Comparison of ENCODE assay signal across 12 mouse cellular contexts in the genomic region with DNA sequence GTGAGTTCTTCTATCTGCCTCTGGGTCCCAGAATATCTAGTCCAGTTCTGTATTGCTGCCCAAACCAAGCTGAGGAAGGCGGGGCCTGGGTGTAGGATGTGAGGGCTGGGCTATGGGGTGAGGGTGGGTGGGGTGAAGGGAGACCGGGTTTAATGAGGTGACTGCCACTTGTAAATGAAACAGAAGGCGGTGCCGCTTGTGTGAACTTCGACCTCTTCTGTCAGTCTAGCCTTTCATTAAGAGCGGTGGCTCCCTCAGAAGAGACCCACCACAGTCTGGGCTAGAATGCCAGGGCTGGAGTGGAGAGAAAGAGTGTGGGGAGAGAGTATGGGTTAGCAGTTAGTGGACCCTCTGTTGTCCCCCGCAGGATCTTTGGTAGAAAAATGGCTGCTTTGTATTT. TPM values are rescaled to one million over a fixed set of nuclear protein-coding genes. Genes with fewer than 3 reads are reported as not detected.
DNase-seq lines count a peak whose midpoint lies in the region; ATAC-seq and TF ChIP-seq lines count a peak whose summit lies in the region.
"Had no signal": no experiment of that assay in that cellular context is flagged by ENCODE, and none has a peak within 500 bp of the region (broad histone marks: within the 10 kb centered on the region; RNA-seq: fewer than 3 reads in every experiment).

No protein-coding gene starts in this region.

- peaks cover 6% of the 10 kb centered on the region; the same call in 1 of the 2 replicates for H3K4me1 ChIP-seq in forebrain, embryonic 12.5 days
- no peaks in the 10 kb centered on the region for H3K4me1 ChIP-seq in forebrain, postnatal 0 days (ENCODE audit: insufficient read depth)
- H3K4me1 ChIP-seq in midbrain, embryonic 11.5 days (ENCODE audit: control insufficient read depth, insufficient read depth, low read length) = no peaks in the 10 kb centered on the region; the same call in 1 of the 2 replicates
- H3K4me1 ChIP-seq in midbrain, embryonic 13.5 days (replicated peaks) = no peaks in the 10 kb centered on the region
- peaks cover 52% of the 10 kb centered on the region for H3K4me1 ChIP-seq in limb, embryonic 10.5 days
- H3K4me1 ChIP-seq in lung, postnatal 0 days (ENCODE audit: insufficient read depth, low read depth, low read length) = no peaks in the 10 kb centered on the region

- TF ChIP-seq EP300 in lung, postnatal 0 days (IDR thresholded peaks at IDR 0.05) = no peak

- WGBS in forebrain, embryonic 12.5 days = 17% methylated on average over 7 of the region's 7 CpGs
- WGBS in forebrain, postnatal 0 days = 23% methylated on average over 7 of the region's 7 CpGs
- WGBS in midbrain, embryonic 11.5 days = 13% methylated on average over 7 of the region's 7 CpGs
- WGBS in midbrain, embryonic 13.5 days = 18% methylated on average over 7 of the region's 7 CpGs
- WGBS in limb, embryonic 10.5 days = 13% methylated on average over 7 of the region's 7 CpGs
- WGBS in lung, postnatal 0 days = 38% methylated on average over 7 of the region's 7 CpGs

- H3K36me3 ChIP-seq in forebrain, embryonic 12.5 days (replicated peaks) = no peaks in the 10 kb centered on the region
- no peaks in the 10 kb centered on the region for H3K36me3 ChIP-seq in forebrain, postnatal 0 days (ENCODE audit: insufficient read depth)
- no peaks in the 10 kb centered on the region for H3K36me3 ChIP-seq in midbrain, embryonic 11.5 days (ENCODE audit: control insufficient read depth, insufficient read depth, low read length)
- no peaks in the 10 kb centered on the region for H3K36me3 ChIP-seq in midbrain, embryonic 13.5 days
- no peaks in the 10 kb centered on the region for H3K36me3 ChIP-seq in limb, embryonic 10.5 days
- no peaks in the 10 kb centered on the region for H3K36me3 ChIP-seq in lung, postnatal 0 days (ENCODE audit: insufficient read depth, low read length)
- H3K36me3 ChIP-seq: liver, embryonic 15.5 days had no signal

- no peak for TF ChIP-seq CTCF in forebrain, postnatal 0 days (IDR thresholded peaks at IDR 0.05; ENCODE audit: low read depth)
- TF ChIP-seq CTCF in lung, postnatal 0 days (IDR thresholded peaks at IDR 0.05) = no peak

- DNase-seq in forebrain, postnatal 0 days = no peak
- no peak for DNase-seq in midbrain, embryonic 11.5 days (ENCODE audit: low spot score, missing footprints)
- peak; percentile 57 for DNase-seq in limb, embryonic 10.5 days (ENCODE audit: low spot score)
- no peak for DNase-seq in frontal cortex, postnatal 14 days (ENCODE audit: low spot score in 2 of 2)
- DNase-seq in adipocyte (ENCODE audit: low spot score) = no peak
- DNase-seq in lung, postnatal 0 days (ENCODE audit: low spot score) = no peak
- DNase-seq: adrenal gland, postnatal 25 days; cerebellum, adult 11 months; kidney, adult 18-20 months had no signal

- H3K9ac ChIP-seq in forebrain, embryonic 12.5 days = no peak overlapping the region
- H3K9ac ChIP-seq in forebrain, postnatal 0 days = no peak overlapping the region
- no peak overlapping the region for H3K9ac ChIP-seq in midbrain, embryonic 11.5 days (ENCODE audit: low read length)
- H3K9ac ChIP-seq in midbrain, embryonic 13.5 days (replicated peaks) = no peak overlapping the region
- H3K9ac ChIP-seq in lung, postnatal 0 days (replicated peaks; ENCODE audit: low read depth) = no peak overlapping the region
- H3K9ac ChIP-seq: liver, embryonic 15.5 days had no signal

- peaks cover 21% of the 10 kb centered on the region for H3K27me3 ChIP-seq in forebrain, embryonic 12.5 days
- H3K27me3 ChIP-seq in forebrain, postnatal 0 days (ENCODE audit: insufficient read depth, low read length) = no peaks in the 10 kb centered on the region; the same call in 1 of the 2 replicates
- peaks cover 5% of the 10 kb centered on the region; the same call in 1 of the 2 replicates for H3K27me3 ChIP-seq in midbrain, embryonic 11.5 days (ENCODE audit: control insufficient read depth, insufficient read depth, low read length)
- peaks cover 54% of the 10 kb centered on the region for H3K27me3 ChIP-seq in midbrain, embryonic 13.5 days
- H3K27me3 ChIP-seq in limb, embryonic 10.5 days (ENCODE audit: low read depth, poor library complexity, severe bottlenecking) = peaks cover 38% of the 10 kb centered on the region
- 0 out of 2 replicates have a peak, but pooled peaks cover 4% of the 10 kb centered on the region for H3K27me3 ChIP-seq in lung, postnatal 0 days (replicated peaks; ENCODE audit: insufficient read depth, low read length)
- H3K27me3 ChIP-seq: liver, embryonic 15.5 days had no signal

- H3K4me2 ChIP-seq in forebrain, embryonic 12.5 days = no peak overlapping the region
- H3K4me2 ChIP-seq in forebrain, postnatal 0 days (ENCODE audit: low read depth) = no peak overlapping the region
- H3K4me2 ChIP-seq in midbrain, embryonic 11.5 days = no peak overlapping the region
- no peak overlapping the region for H3K4me2 ChIP-seq in midbrain, embryonic 13.5 days (replicated peaks)
- no peak overlapping the region for H3K4me2 ChIP-seq in lung, postnatal 0 days (replicated peaks; ENCODE audit: low read depth, low read length)
- H3K4me2 ChIP-seq: liver, embryonic 15.5 days had no signal

- H3K4me3 ChIP-seq in forebrain, embryonic 12.5 days (replicated peaks) = no peak overlapping the region
- H3K4me3 ChIP-seq in forebrain, postnatal 0 days (ENCODE audit: low read depth, low read length) = no peak overlapping the region
- H3K4me3 ChIP-seq in midbrain, embryonic 11.5 days (ENCODE audit: low read depth, low read length) = no peak overlapping the region
- no peak overlapping the region for H3K4me3 ChIP-seq in midbrain, embryonic 13.5 days (replicated peaks)
- H3K4me3 ChIP-seq in limb, embryonic 10.5 days = no peak overlapping the region; the same call in 1 of the 2 replicates
- H3K4me3 ChIP-seq in lung, postnatal 0 days (ENCODE audit: low read depth, low read length) = no peak overlapping the region
- H3K4me3 ChIP-seq: liver, embryonic 15.5 days had no signal

- no peak overlapping the region for H3K27ac ChIP-seq in forebrain, embryonic 12.5 days
- no peak overlapping the region for H3K27ac ChIP-seq in forebrain, postnatal 0 days (ENCODE audit: low read depth, low read length)
- H3K27ac ChIP-seq in midbrain, embryonic 11.5 days (ENCODE audit: low read depth, low read length) = no peak overlapping the region
- no peak overlapping the region for H3K27ac ChIP-seq in midbrain, embryonic 13.5 days
- peak overlapping the region; percentile 42; the same call in 1 of the 2 replicates for H3K27ac ChIP-seq in limb, embryonic 10.5 days
- no peak overlapping the region for H3K27ac ChIP-seq in lung, postnatal 0 days (ENCODE audit: low read length)
- H3K27ac ChIP-seq: liver, embryonic 15.5 days had no signal

- H3K9me3 ChIP-seq in forebrain, embryonic 12.5 days = no peaks in the 10 kb centered on the region
- no peaks in the 10 kb centered on the region for H3K9me3 ChIP-seq in forebrain, postnatal 0 days (ENCODE audit: low read length)
- no peaks in the 10 kb centered on the region for H3K9me3 ChIP-seq in midbrain, embryonic 11.5 days (ENCODE audit: control insufficient read depth, low read length)
- H3K9me3 ChIP-seq in midbrain, embryonic 13.5 days = no peaks in the 10 kb centered on the region
- H3K9me3 ChIP-seq in limb, embryonic 10.5 days (replicated peaks) = no peaks in the 10 kb centered on the region
- no peaks in the 10 kb centered on the region for H3K9me3 ChIP-seq in lung, postnatal 0 days (ENCODE audit: low read length)
- H3K9me3 ChIP-seq: liver, embryonic 15.5 days had no signal

- 0 out of 2 replicates have a peak, but pooled peaks have one; percentile 51 for ATAC-seq in forebrain, embryonic 12.5 days (ENCODE audit: low FRiP score)
- no peak for ATAC-seq in forebrain, postnatal 0 days
- peak; percentile 77 for ATAC-seq in midbrain, embryonic 11.5 days (ENCODE audit: low FRiP score)
- ATAC-seq in midbrain, embryonic 13.5 days = no peak
- ATAC-seq in lung, postnatal 0 days = no peak; the same call in 1 of the 2 replicates

RNA-seq across cellular contexts. Expression of a gene that starts 22.3 kb away (rescaled TPM):
- polyA plus RNA-seq in forebrain, embryonic 12.5 days (2016; fragmentation: Nextera tagmentation; extraction: Ambion mirVana) = 25.6 and 27.9 TPM in 2 replicates
- total RNA-seq in forebrain, postnatal 0 days (2014; rRNA removed) = 9.2 and 10.9 TPM in 2 replicates
- polyA plus RNA-seq in forebrain, postnatal 0 days (2015; fragmentation: Nextera tagmentation; extraction: Ambion mirVana) = 10.2 and 11.4 TPM in 2 replicates
- polyA plus RNA-seq in midbrain, embryonic 11.5 days (2014; fragmentation: Nextera tagmentation; extraction: Ambion mirVana) = 29.6 and 29.8 TPM in 2 replicates
- 20.3 and 24.1 TPM in 2 replicates for polyA plus RNA-seq in midbrain, embryonic 13.5 days (2015; fragmentation: Nextera tagmentation; extraction: Ambion mirVana)
- polyA plus RNA-seq in limb, embryonic 10.5 days (2016; fragmentation: Nextera tagmentation; extraction: Ambion mirVana) = 35.6 and 36.8 TPM in 2 replicates
- polyA plus RNA-seq in lung, postnatal 0 days (2015; fragmentation: Nextera tagmentation; extraction: Ambion mirVana) = 14.6 and 16.1 TPM in 2 replicates

RNA-seq across cellular contexts. Expression of a gene that starts 22.4 kb away (rescaled TPM):
- 73.9 TPM in 2 replicates for polyA plus RNA-seq in forebrain, embryonic 12.5 days (2016; fragmentation: Nextera tagmentation; extraction: Ambion mirVana)
- 34.6 and 41.5 TPM in 2 replicates for total RNA-seq in forebrain, postnatal 0 days (2014; rRNA removed)
- polyA plus RNA-seq in forebrain, postnatal 0 days (2015; fragmentation: Nextera tagmentation; extraction: Ambion mirVana) = 49.7 and 59.7 TPM in 2 replicates
- 82.0 and 82.2 TPM in 2 replicates for polyA plus RNA-seq in midbrain, embryonic 11.5 days (2014; fragmentation: Nextera tagmentation; extraction: Ambion mirVana)
- 83.1 and 86.8 TPM in 2 replicates for polyA plus RNA-seq in midbrain, embryonic 13.5 days (2015; fragmentation: Nextera tagmentation; extraction: Ambion mirVana)
- polyA plus RNA-seq in limb, embryonic 10.5 days (2016; fragmentation: Nextera tagmentation; extraction: Ambion mirVana) = 62.6 and 66.7 TPM in 2 replicates
- polyA plus RNA-seq in lung, postnatal 0 days (2015; fragmentation: Nextera tagmentation; extraction: Ambion mirVana) = 25.8 and 27.5 TPM in 2 replicates

Comparison
In these comparisons a context has a peak if more than half of its experiments do, and no peak if none do; other contexts are left out.
1. ATAC-seq: peak in forebrain, embryonic 12.5 days (single experiment) and midbrain, embryonic 11.5 days (single experiment); none in forebrain, postnatal 0 days (single experiment), midbrain, embryonic 13.5 days (single experiment) and lung, postnatal 0 days (single experiment).